14 mouse cellular contexts compared by ENCODE assay signal in the genomic region with DNA sequence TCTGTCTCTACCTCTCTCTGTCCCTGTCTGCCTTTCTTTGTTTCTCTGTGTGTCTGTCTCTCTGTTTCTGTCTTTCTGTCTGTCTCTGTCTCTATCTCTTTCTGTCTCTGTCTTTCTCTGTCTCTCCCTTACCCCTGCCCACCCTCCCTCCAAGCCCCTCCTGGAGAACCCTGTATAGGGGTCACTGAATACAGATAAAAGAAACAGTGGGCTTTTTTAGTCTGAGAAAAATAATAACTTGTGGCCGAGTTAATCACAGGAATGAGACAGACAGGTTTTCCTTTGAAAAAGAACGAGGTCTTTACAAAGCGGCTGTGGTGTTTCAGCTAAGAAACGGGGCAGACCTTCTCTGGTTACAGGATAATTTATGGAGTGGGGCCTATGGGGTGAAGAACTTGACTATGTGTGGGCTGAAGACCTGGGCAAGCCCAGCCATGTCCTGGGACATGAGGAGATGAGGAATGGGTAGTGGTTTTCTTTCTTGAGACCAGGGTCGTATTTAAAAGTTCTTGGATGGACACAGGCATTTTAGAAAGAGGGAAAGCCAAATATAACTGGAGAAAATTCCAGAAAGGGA.
DNase-seq lines count a peak whose midpoint lies in the region; ATAC-seq and TF ChIP-seq lines count a peak whose summit lies in the region.
"Had no signal": no experiment of that assay in that cellular context is flagged by ENCODE, and none has a peak within 500 bp of the region (broad histone marks: within the 10 kb centered on the region; RNA-seq: fewer than 3 reads in every experiment).

No protein-coding gene starts in this region.

- no peak for TF ChIP-seq CTCF in embryonic fibroblast, embryonic 13.5 days (IDR thresholded peaks at IDR 0.05; ENCODE audit: borderline replicate concordance, insufficient read depth, low read length)

- peaks cover 12% of the 10 kb centered on the region for H3K4me1 ChIP-seq in heart, embryonic 13.5 days
- H3K4me1 ChIP-seq in midbrain, embryonic 15.5 days, result peaks cover 17% of the 10 kb centered on the region
- H3K4me1 ChIP-seq in midbrain, embryonic 11.5 days (ENCODE audit: control insufficient read depth, insufficient read depth, low read length), result peaks cover 9% of the 10 kb centered on the region
- H3K4me1 ChIP-seq in embryonic fibroblast, embryonic 13.5 days (ENCODE audit: control insufficient read depth, insufficient read depth, low read length), result 0 out of 2 replicates have a peak, but pooled peaks cover 3% of the 10 kb centered on the region

- 47% methylated on average over 5 of the region's 5 CpGs for WGBS in heart, embryonic 13.5 days
- WGBS in midbrain, embryonic 15.5 days, result 38% methylated on average over 5 of the region's 5 CpGs
- WGBS in midbrain, embryonic 11.5 days, result 38% methylated on average over 5 of the region's 5 CpGs

- no peaks in the 10 kb centered on the region for H3K9me3 ChIP-seq in heart, embryonic 13.5 days
- H3K9me3 ChIP-seq in midbrain, embryonic 15.5 days, result no peaks in the 10 kb centered on the region
- H3K9me3 ChIP-seq in midbrain, embryonic 11.5 days (ENCODE audit: control insufficient read depth, low read length), result no peaks in the 10 kb centered on the region
- H3K9me3 ChIP-seq: midbrain, embryonic 12.5 days had no signal

- no peaks in the 10 kb centered on the region for H3K27me3 ChIP-seq in heart, embryonic 13.5 days (replicated peaks)
- H3K27me3 ChIP-seq in midbrain, embryonic 15.5 days (replicated peaks), result no peaks in the 10 kb centered on the region
- no peaks in the 10 kb centered on the region for H3K27me3 ChIP-seq in midbrain, embryonic 11.5 days (ENCODE audit: control insufficient read depth, insufficient read depth, low read length)
- H3K27me3 ChIP-seq: midbrain, embryonic 12.5 days had no signal

- ATAC-seq in heart, embryonic 13.5 days (ENCODE audit: extremely low read depth, insufficient number of reproducible peaks, low FRiP score, low TSS enrichment), result no peak
- ATAC-seq in midbrain, embryonic 15.5 days (replicated peaks), result no peak
- no peak for ATAC-seq in midbrain, embryonic 11.5 days (ENCODE audit: low FRiP score)

- no peak for DNase-seq in heart, adult 18-20 months
- DNase-seq in midbrain, embryonic 11.5 days (ENCODE audit: low spot score, missing footprints), result no peak
- peak; percentile 36 for DNase-seq in yolk sac, embryonic 10.5 days (ENCODE audit: low spot score)
- no peak for DNase-seq in adrenal gland, postnatal 36 days
- DNase-seq: adrenal gland, postnatal 25 days; cerebellum, adult 11-12 months; heart, postnatal 10 days; kidney, adult 18-20 months; layer of hippocampus, postnatal 36 days; lung, adult 18-20 months had no signal

- no peak overlapping the region for H3K9ac ChIP-seq in heart, embryonic 13.5 days
- H3K9ac ChIP-seq in midbrain, embryonic 15.5 days, result no peak overlapping the region
- no peak overlapping the region for H3K9ac ChIP-seq in midbrain, embryonic 11.5 days (ENCODE audit: low read length)
- H3K9ac ChIP-seq: midbrain, embryonic 12.5 days had no signal

- peak overlapping the region; percentile 53 for H3K27ac ChIP-seq in heart, embryonic 13.5 days (replicated peaks)
- H3K27ac ChIP-seq in midbrain, embryonic 15.5 days, result peak overlapping the region; percentile 29; the same call in 1 of the 2 replicates
- H3K27ac ChIP-seq in midbrain, embryonic 11.5 days (ENCODE audit: low read depth, low read length), result no peak overlapping the region
- H3K27ac ChIP-seq in embryonic fibroblast, embryonic 13.5 days (ENCODE audit: insufficient read depth, low read length), result peak overlapping the region; percentile 89
- H3K27ac ChIP-seq: midbrain, embryonic 12.5 days had no signal

- no peaks in the 10 kb centered on the region for H3K36me3 ChIP-seq in heart, embryonic 13.5 days
- H3K36me3 ChIP-seq in midbrain, embryonic 15.5 days (replicated peaks), result no peaks in the 10 kb centered on the region
- H3K36me3 ChIP-seq in midbrain, embryonic 11.5 days (ENCODE audit: control insufficient read depth, insufficient read depth, low read length), result no peaks in the 10 kb centered on the region
- H3K36me3 ChIP-seq: midbrain, embryonic 12.5 days had no signal

- no peak for TF ChIP-seq POLR2A in embryonic fibroblast, embryonic 13.5 days (IDR thresholded peaks at IDR 0.05; ENCODE audit: low read depth, low read length)

- no peak overlapping the region for H3K4me2 ChIP-seq in heart, embryonic 13.5 days
- H3K4me2 ChIP-seq in midbrain, embryonic 15.5 days, result no peak overlapping the region
- H3K4me2 ChIP-seq in midbrain, embryonic 11.5 days, result no peak overlapping the region
- H3K4me2 ChIP-seq: midbrain, embryonic 12.5 days had no signal

- no peak overlapping the region for H3K4me3 ChIP-seq in heart, embryonic 13.5 days
- no peak overlapping the region for H3K4me3 ChIP-seq in midbrain, embryonic 15.5 days
- no peak overlapping the region for H3K4me3 ChIP-seq in midbrain, embryonic 11.5 days (ENCODE audit: low read depth, low read length)
- no peak overlapping the region for H3K4me3 ChIP-seq in embryonic fibroblast, embryonic 13.5 days (ENCODE audit: insufficient read depth, low read length)
- H3K4me3 ChIP-seq: midbrain, embryonic 12.5 days had no signal
